Mouse (Mus musculus): ENCODE measurements around the gene Adk. TPM values are rescaled to one million over a fixed set of nuclear protein-coding genes. Genes with fewer than 3 reads are reported as not detected.

Adk gene
- total RNA-seq, 2 experiments from 2014 or later = 47.1 to 54.7 TPM

GRCm38 (mm10) chr14:21313561-21314342 lies 261.4 kb downstream of the Adk start:
- ATAC-seq (ENCODE audit: poor library complexity, severe bottlenecking) = no peak

DNA sequence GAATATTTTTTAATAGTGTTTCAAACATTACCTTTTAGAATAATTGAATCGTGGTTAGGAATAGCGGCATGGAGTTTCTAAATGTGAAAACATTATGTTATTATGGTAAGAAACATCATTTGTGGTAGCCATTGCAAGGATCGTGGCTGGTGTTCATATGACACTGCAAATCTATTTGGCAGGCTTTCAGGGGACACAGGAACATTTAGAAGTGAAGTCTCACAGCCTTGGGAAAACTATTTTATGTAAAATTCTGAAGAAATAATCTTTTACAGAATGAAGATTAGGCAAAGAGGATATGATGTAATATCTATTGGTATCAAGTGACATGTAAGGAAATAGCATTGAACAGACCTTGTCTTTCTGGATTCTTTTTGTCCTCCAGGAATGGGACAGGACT lies 262.1 kb downstream of the Adk start:
- no peak for ATAC-seq (ENCODE audit: poor library complexity, severe bottlenecking)

DNA sequence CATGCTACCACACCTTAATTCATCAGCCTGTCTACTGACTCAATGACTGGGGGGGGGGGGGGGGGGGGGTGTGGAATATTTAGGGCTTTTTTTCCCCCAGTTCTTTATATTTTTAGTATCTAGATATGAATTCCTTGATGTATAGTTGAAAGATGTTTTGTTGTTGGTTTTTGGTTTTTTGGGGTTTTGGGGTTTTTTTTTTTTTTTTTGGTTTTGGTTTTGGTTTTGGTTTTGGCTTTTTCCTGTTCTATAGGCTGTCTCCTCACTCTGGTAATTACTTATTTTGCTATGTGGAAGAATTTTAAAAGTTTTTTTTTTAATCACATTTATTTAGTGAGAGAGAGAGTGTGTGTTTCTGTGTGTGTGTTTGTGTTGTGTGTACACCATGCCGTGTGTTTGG lies 282.5 kb downstream of the Adk start:
- ATAC-seq (ENCODE audit: poor library complexity, severe bottlenecking) = no peak

GRCm38 (mm10) chr14:21335691-21336314 lies 283.4 kb downstream of the Adk start:
- no peak for ATAC-seq (ENCODE audit: poor library complexity, severe bottlenecking)

DNA sequence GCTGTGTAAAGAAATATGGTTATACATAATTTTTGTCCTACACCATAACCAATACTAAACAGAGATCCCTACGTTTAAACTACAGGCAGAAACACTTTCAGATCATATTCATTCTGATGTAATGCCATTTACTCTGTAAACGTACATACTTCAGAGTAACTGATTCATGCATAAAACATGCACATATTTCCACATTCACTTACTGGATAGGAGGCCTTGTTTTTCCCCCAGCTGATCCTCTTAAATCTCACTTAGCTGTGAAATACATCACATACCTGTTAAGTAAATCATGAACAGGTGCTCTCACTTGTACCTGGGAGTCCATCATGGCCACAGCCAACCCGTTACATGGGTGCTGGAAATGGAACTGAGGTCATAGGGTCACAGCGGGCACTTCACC lies 285.6 kb downstream of the Adk start:
- no peak for ATAC-seq (ENCODE audit: poor library complexity, severe bottlenecking)

DNA sequence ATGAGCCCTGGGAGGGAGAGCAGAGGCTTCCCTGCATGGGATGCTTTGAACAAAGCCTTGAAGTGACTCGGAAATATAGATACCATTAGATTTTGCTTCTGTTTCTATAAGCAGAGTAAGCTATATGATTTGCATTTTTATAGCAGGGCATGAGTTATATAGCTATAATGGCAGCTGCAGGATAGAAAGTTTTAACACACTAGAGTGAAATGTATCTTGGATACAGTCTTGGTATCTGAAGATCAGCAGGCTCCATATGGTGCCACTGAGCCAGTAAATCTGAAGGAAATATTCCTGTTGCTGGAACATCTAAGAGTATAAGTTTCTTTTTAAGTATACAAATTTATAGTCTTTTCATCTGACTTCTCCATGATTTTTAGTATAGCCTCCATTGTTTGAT lies 288.8 kb downstream of the Adk start:
- ATAC-seq (ENCODE audit: poor library complexity, severe bottlenecking) = no peak

DNA sequence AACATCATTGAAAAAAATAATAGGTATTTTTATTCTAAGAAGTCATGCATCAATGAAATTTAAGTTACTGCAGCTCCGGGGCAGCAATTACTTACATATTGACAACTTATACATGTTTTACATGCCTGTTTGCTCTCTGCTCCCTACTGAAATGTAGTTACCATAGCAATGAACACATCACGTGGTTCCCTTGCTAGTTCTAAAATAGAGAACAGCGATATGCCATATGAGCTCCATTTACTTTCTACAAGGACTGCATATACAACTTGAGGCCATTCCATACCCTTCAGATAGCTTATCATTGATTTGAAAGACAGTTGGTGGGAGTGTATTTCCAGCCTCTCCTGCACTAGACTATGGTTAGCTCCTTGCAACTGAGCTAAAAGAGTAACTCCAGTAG lies 290.6 kb downstream of the Adk start:
- no peak for ATAC-seq (ENCODE audit: poor library complexity, severe bottlenecking)

DNA sequence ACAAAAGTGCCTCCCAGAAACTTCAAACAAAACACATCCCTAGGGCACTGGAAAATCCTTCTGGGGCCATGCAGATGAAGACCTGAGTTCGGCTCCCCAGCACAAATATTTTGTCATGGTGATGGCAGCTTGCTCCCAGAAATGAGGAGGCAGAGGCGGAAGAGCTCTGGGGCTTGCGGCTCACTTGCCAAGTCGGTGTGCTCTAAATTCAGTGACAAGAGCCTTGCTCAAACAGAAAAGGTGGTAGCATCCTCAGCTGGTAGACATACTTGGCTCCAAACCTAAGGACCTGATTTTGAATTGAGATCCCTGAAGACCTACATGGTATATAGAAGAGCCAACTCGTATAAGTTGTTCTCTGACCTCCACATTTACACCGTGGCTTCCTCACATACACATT lies 292.5 kb downstream of the Adk start:
- ATAC-seq (ENCODE audit: poor library complexity, severe bottlenecking) = no peak

DNA sequence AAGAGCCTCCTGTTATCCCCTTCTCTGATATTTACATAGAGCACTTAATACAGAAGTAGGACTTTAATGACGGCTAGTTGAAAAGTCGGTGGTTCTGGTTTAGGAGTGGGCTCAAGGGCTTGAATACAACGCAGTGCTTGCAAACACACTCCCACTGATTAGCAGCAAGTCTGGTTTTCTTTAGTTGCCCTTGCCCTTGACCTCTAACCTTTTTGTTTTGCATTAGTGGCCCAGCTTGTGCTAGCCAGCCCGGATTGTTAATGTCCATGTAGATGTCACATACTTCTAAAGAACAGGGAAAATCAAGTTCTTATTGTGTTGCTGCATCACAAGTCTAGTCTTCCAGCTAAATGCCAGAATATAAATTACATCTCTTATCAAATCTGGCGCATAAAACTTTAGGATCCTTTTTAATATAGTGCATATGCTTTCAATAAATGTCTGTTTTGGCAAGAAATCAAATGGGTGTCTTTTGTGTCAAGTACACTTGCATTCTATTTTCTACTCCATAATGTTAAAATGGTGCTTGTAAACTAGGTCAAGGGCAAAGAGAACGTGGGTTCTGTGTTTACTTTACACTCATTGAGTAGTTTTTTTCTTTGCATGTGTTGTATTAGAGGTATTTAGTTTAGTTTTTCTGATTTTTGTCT lies 296.4 kb downstream of the Adk start:
- ATAC-seq (ENCODE audit: poor library complexity, severe bottlenecking) = no peak

GRCm38 (mm10) chr14:21351646-21352045 lies 299.3 kb downstream of the Adk start:
- no peak for ATAC-seq (ENCODE audit: poor library complexity, severe bottlenecking)

- no peak for ATAC-seq (ENCODE audit: poor library complexity, severe bottlenecking)
These were observed 303.9 kb downstream of the Adk start for GRCm38 (mm10) chr14:21356286-21356685.

- ATAC-seq (ENCODE audit: poor library complexity, severe bottlenecking) = no peak
These were observed 307.0 kb downstream of the Adk start for GRCm38 (mm10) chr14:21359207-21359895.

- ATAC-seq (ENCODE audit: poor library complexity, severe bottlenecking) = no peak
These were observed 307.6 kb downstream of the Adk start for GRCm38 (mm10) chr14:21359896-21360525.

DNA sequence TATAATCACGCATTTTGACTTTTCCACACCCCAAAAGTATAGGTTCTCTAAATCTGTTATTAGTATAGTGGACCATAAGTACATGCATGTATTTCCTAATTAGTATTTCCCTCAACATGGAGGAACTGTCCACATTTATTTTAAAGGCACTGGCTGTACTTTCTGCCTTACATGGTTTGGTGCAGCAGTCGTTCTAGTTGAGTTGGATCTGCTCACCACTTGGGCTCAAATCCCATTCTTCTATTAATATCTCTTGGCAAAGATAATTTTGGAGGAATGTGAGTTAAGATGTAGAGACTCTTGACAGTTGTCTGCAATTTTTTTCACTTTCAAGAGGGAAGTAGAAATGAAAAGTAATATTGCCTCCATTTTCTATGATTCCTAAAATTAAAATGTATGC lies 314.7 kb downstream of the Adk start:
- ATAC-seq (ENCODE audit: poor library complexity, severe bottlenecking) = no peak

- ATAC-seq (ENCODE audit: poor library complexity, severe bottlenecking) = no peak
These were observed 316.2 kb downstream of the Adk start for GRCm38 (mm10) chr14:21368622-21369021.

DNA sequence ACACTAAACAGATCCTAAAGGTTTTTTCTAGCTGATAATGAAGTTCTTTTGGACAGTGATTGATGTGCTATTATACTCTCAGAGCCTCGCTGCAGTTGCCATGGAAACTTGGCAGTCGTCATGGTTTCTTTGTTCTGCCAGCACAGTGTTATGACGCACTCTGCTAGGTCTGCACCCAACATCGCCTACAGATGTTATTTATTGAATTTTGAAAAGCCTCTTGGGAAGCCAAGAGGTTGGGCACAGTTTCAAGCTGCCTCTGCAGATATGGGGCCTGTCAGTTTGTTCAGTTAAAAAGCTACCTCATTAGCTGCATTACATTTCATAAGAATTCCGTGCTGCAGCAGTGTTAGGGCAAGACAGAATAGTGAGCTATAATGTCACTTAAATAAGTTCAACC lies 316.8 kb downstream of the Adk start:
- ATAC-seq (ENCODE audit: poor library complexity, severe bottlenecking) = no peak

DNA sequence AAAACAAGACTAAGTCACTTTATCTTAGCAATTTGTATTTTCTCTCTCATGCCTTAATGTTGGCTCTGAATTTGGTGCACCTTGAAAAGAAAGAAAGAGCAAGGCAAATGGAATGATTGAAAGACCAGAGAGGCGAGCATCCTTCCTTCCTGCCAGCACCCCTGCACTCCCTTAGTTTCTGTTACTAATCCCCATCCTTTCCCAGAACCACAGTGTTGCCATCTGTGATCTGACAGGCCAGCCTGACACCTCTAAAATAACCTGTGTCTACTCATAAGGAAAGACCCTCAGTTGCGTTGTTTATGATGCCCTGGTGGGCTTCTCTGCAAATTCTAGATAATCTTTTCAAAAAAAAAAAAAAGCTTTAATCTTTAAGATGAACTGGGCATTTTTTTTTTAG lies 319.6 kb downstream of the Adk start:
- ATAC-seq (ENCODE audit: poor library complexity, severe bottlenecking) = no peak

- no peak for ATAC-seq (ENCODE audit: poor library complexity, severe bottlenecking)
These were observed 320.3 kb downstream of the Adk start for GRCm38 (mm10) chr14:21372689-21373088.

DNA sequence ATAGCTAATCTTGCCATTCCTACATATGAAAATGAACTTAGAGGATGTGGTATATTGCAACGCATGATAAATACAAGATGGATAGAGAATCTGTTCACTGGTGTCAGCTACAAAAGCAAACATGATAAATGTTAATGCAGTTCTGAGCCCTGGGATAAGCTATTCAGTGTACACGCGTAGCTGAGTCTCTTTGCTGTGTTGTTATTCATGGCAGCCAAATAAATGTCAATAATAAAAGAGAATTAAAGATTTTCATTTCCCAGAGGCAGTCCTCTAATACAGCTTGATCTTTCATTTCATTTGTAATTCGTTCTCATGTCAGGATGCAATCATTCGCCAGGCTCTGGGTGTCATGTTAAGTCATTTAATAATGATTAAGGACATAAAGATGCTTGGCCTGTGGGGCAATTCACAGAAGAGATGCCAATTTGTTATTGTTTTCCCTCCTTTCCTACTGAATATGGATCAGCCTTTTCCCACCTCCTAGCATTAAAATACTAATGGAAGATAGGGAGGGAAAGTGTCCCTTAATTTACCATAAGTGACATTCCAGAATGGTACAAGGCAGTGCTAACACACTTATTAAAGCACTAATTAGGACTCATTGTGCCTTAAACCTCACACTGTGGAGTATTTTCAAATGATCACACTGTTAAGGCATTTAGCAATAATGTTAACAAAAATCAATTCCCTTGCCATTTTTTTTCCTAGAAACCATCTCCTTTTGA lies 331.5 kb downstream of the Adk start:
- no peak for ATAC-seq (ENCODE audit: poor library complexity, severe bottlenecking)

DNA sequence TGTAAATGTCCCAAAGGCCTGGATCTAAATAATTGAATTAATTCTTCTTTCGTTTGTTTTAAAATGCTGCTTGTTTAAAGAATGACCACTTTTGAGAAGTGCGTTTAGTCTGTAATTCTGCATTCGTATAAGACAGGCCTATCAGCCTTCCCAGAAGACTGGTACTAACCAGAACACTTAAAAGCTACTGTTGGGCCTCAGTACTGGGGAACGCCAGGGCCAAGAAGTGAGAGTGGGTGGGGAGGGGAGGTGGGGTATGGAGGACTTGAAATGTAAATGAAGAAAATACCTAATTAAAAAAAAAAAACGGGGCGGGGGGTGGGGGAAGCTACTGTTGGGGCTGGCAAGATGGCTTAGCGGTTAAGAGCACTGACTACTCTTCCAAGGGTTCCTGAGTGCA lies 347.1 kb downstream of the Adk start:
- ATAC-seq (ENCODE audit: poor library complexity, severe bottlenecking) = no peak

Measured in megakaryocyte, adult 5-6 weeks (primary cell).